Mouse (Mus musculus): ENCODE data around the gene Echdc3. TPM values are rescaled to one million over a fixed set of nuclear protein-coding genes. Genes with fewer than 3 reads are reported as not detected.

Echdc3 gene
- polyA plus RNA-seq, 1 experiment from 2014 or later: 10.6 TPM

DNA sequence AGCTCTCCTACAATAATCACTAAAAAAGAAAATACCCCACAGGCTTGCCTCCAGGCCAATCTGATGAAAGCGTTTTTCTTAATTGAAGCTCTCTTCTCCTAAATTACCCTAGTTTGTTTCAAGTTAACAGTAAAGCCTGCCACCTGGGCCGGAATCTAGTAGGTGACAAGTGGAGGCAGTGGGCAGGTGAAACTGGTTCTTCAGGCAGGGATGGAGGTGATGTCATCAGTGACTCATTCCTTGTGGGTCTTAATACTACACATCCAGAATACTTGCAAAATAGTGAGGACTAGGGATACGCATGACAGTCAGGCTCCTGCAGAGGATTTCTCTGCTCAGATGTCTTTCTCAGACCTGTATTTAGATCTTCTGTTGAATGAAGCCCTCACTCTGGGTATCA, 39.7 kb upstream of the Echdc3 start:
- H3K27me3 ChIP-seq (ENCODE audit: insufficient read depth, low read length): no peaks in the 10 kb centered on the region
- 91% methylated on average over 3 of the region's 3 CpGs for WGBS
- H3K9me3 ChIP-seq (ENCODE audit: low read length): no peaks in the 10 kb centered on the region
- H3K27ac ChIP-seq (ENCODE audit: low read length): no peak overlapping the region
- no peaks in the 10 kb centered on the region for H3K36me3 ChIP-seq (ENCODE audit: insufficient read depth, low read length)
- H3K4me1 ChIP-seq (ENCODE audit: insufficient read depth, low read length): peaks cover 12% of the 10 kb centered on the region
- H3K9ac ChIP-seq (replicated peaks; ENCODE audit: low read length): no peak overlapping the region
- no peak overlapping the region for H3K4me2 ChIP-seq (replicated peaks; ENCODE audit: low read depth, low read length)
- H3K4me3 ChIP-seq (ENCODE audit: low read length): no peak overlapping the region
- ATAC-seq (ENCODE audit: low FRiP score, low TSS enrichment): no peak

DNA sequence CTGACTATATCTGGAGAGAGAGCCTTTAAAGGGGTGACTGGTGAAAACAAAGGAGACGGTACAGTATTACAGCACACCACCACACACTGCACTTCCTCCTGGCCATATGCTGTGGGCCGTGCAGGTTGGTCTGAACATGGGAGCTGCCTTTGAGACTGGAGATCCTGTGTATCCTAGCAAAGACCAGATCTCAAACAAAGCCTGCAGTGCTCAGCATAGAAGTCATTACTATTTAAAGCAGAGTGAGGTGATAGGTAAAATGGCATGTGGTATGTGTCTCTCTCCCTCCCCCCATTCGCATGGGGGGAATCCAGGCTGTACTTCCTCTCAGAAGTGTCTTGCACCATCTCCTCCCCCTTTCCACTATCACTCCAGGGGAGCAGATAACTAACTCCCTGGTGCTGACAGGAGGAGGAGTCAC, 38.3 kb upstream of the Echdc3 start:
- 73% methylated on average over 3 of the region's 3 CpGs for WGBS

GRCm38 (mm10) chr2:6241446-6241845, 28.6 kb upstream of the Echdc3 start:
- Histone ChIP-seq H3K27me3 (ENCODE audit: insufficient read depth, low read length) (no peaks in the 10 kb centered on the region), H3K9ac (replicated peaks; ENCODE audit: low read length) (no peak overlapping the region), H3K36me3 (ENCODE audit: insufficient read depth, low read length) (no peaks in the 10 kb centered on the region), H3K4me1 (ENCODE audit: insufficient read depth, low read length) (peaks cover 5% of the 10 kb centered on the region; the same call in 1 of the 2 replicates), H3K27ac (ENCODE audit: low read length) (no peak overlapping the region), H3K9me3 (ENCODE audit: low read length) (peaks cover 9% of the 10 kb centered on the region), H3K4me3 (ENCODE audit: low read length) (no peak overlapping the region), H3K4me2 (replicated peaks; ENCODE audit: low read depth, low read length) (no peak overlapping the region)
- no peak for ATAC-seq (ENCODE audit: low FRiP score, low TSS enrichment)
- WGBS: 88% methylated on average over 5 of the region's 5 CpGs

More for the DNA sequence above, 38.3 kb upstream of the Echdc3 start:
- H3K9ac ChIP-seq (replicated peaks; ENCODE audit: low read length): no peak overlapping the region
- no peaks in the 10 kb centered on the region for H3K27me3 ChIP-seq (ENCODE audit: insufficient read depth, low read length)
- no peak overlapping the region for H3K4me2 ChIP-seq (replicated peaks; ENCODE audit: low read depth, low read length)
- no peak overlapping the region for H3K4me3 ChIP-seq (ENCODE audit: low read length)
- ATAC-seq (ENCODE audit: low FRiP score, low TSS enrichment): no peak
- peaks cover 2% of the 10 kb centered on the region for H3K4me1 ChIP-seq (ENCODE audit: insufficient read depth, low read length)
- no peaks in the 10 kb centered on the region for H3K36me3 ChIP-seq (ENCODE audit: insufficient read depth, low read length)
- peaks cover 5% of the 10 kb centered on the region for H3K9me3 ChIP-seq (ENCODE audit: low read length)
- H3K27ac ChIP-seq (ENCODE audit: low read length): no peak overlapping the region

GRCm38 (mm10) chr2:6240072-6240471, 27.2 kb upstream of the Echdc3 start:
- WGBS: 60% methylated on average over 1 of the region's 1 CpGs
- ATAC-seq (ENCODE audit: low FRiP score, low TSS enrichment): no peak
- Histone ChIP-seq H3K4me2 (replicated peaks; ENCODE audit: low read depth, low read length) (no peak overlapping the region), H3K9me3 (ENCODE audit: low read length) (no peaks in the 10 kb centered on the region), H3K4me3 (ENCODE audit: low read length) (no peak overlapping the region), H3K27ac (ENCODE audit: low read length) (no peak overlapping the region), H3K4me1 (ENCODE audit: insufficient read depth, low read length) (peaks cover 5% of the 10 kb centered on the region; the same call in 1 of the 2 replicates), H3K9ac (replicated peaks; ENCODE audit: low read length) (no peak overlapping the region), H3K27me3 (ENCODE audit: insufficient read depth, low read length) (no peaks in the 10 kb centered on the region), H3K36me3 (ENCODE audit: insufficient read depth, low read length) (no peaks in the 10 kb centered on the region)

- no peak overlapping the region for H3K4me2 ChIP-seq (replicated peaks; ENCODE audit: low read depth, low read length)
- WGBS: 69% methylated on average over 4 of the region's 4 CpGs
- no peak overlapping the region for H3K9ac ChIP-seq (replicated peaks; ENCODE audit: low read length)
- no peak overlapping the region for H3K27ac ChIP-seq (ENCODE audit: low read length)
- H3K4me3 ChIP-seq (ENCODE audit: low read length): no peak overlapping the region
- H3K9me3 ChIP-seq (ENCODE audit: low read length): no peaks in the 10 kb centered on the region
- peaks cover 5% of the 10 kb centered on the region; the same call in 1 of the 2 replicates for H3K4me1 ChIP-seq (ENCODE audit: insufficient read depth, low read length)
- no peaks in the 10 kb centered on the region for H3K27me3 ChIP-seq (ENCODE audit: insufficient read depth, low read length)
- no peaks in the 10 kb centered on the region for H3K36me3 ChIP-seq (ENCODE audit: insufficient read depth, low read length)
- no peak for ATAC-seq (ENCODE audit: low FRiP score, low TSS enrichment)
These were observed 26.5 kb upstream of the Echdc3 start for GRCm38 (mm10) chr2:6239333-6239732.

GRCm38 (mm10) chr2:6238679-6239078, 25.8 kb upstream of the Echdc3 start:
- no peaks in the 10 kb centered on the region for H3K27me3 ChIP-seq (ENCODE audit: insufficient read depth, low read length)
- no peak for ATAC-seq (ENCODE audit: low FRiP score, low TSS enrichment)
- 45% methylated on average over 2 of the region's 2 CpGs for WGBS
- H3K27ac ChIP-seq (ENCODE audit: low read length): no peak overlapping the region; the same call in 1 of the 2 replicates
- no peaks in the 10 kb centered on the region for H3K9me3 ChIP-seq (ENCODE audit: low read length)
- H3K4me1 ChIP-seq (ENCODE audit: insufficient read depth, low read length): peaks cover 5% of the 10 kb centered on the region; the same call in 1 of the 2 replicates
- H3K4me3 ChIP-seq (ENCODE audit: low read length): no peak overlapping the region
- H3K4me2 ChIP-seq (replicated peaks; ENCODE audit: low read depth, low read length): no peak overlapping the region
- no peaks in the 10 kb centered on the region for H3K36me3 ChIP-seq (ENCODE audit: insufficient read depth, low read length)
- H3K9ac ChIP-seq (replicated peaks; ENCODE audit: low read length): no peak overlapping the region

- ATAC-seq (ENCODE audit: low FRiP score, low TSS enrichment): no peak
- H3K4me1 ChIP-seq (ENCODE audit: insufficient read depth, low read length): peaks cover 5% of the 10 kb centered on the region; the same call in 1 of the 2 replicates
- H3K9me3 ChIP-seq (ENCODE audit: low read length): no peaks in the 10 kb centered on the region
- 45% methylated on average over 4 of the region's 4 CpGs for WGBS
- no peak overlapping the region for H3K9ac ChIP-seq (replicated peaks; ENCODE audit: low read length)
- H3K4me3 ChIP-seq (ENCODE audit: low read length): no peak overlapping the region
- no peaks in the 10 kb centered on the region for H3K36me3 ChIP-seq (ENCODE audit: insufficient read depth, low read length)
- no peaks in the 10 kb centered on the region for H3K27me3 ChIP-seq (ENCODE audit: insufficient read depth, low read length)
- no peak overlapping the region for H3K4me2 ChIP-seq (replicated peaks; ENCODE audit: low read depth, low read length)
- no peak overlapping the region; the same call in 1 of the 2 replicates for H3K27ac ChIP-seq (ENCODE audit: low read length)
These were observed 25.4 kb upstream of the Echdc3 start for GRCm38 (mm10) chr2:6238244-6238643.

DNA sequence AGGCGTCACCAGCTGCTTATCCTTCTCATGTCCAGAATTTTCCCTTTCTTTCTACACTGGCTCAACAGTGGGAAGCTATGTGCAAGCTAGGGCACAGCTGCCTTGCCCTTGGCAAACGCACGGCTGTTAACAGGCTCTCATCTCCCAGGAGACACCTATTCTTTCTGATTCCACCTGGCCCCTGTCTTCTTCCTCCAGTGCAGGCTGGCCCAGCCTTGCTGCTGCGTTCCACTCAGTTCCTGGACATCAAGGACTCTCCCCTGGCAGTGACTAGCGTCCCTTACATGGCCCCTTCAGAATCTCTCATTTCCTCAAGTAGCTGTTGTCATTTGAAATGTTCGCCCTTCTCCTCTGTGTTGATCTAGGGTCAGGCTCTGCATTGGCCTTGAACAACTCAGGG, 20.5 kb upstream of the Echdc3 start:
- Histone ChIP-seq H3K4me3 (ENCODE audit: low read length) (no peak overlapping the region), H3K9me3 (ENCODE audit: low read length) (no peaks in the 10 kb centered on the region), H3K9ac (replicated peaks; ENCODE audit: low read length) (no peak overlapping the region), H3K27me3 (ENCODE audit: insufficient read depth, low read length) (no peaks in the 10 kb centered on the region), H3K4me1 (ENCODE audit: insufficient read depth, low read length) (peaks cover 5% of the 10 kb centered on the region; the same call in 1 of the 2 replicates), H3K4me2 (replicated peaks; ENCODE audit: low read depth, low read length) (no peak overlapping the region), H3K27ac (ENCODE audit: low read length) (no peak overlapping the region), H3K36me3 (ENCODE audit: insufficient read depth, low read length) (no peaks in the 10 kb centered on the region)
- no peak for ATAC-seq (ENCODE audit: low FRiP score, low TSS enrichment)
- WGBS: 68% methylated on average over 6 of the region's 6 CpGs

DNA sequence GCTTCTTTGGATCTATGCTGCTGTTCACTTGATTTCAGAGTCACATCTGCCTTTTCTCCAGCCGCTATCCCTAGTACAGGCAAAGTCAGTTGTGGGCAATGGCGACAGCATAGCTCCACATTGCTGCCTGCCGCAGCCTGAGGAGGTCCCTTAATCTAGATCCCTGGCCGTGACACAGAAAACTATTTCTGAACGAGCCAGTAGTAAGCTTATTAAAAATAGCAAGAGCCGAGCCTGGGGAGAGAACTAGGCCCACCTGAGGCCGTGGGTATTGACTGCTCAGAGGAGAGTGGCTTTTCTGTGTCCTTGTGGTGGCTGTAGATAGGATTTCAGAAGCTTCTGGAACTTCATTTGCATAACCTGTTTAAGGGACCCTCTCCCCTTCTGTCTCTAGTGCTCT, 19.9 kb upstream of the Echdc3 start:
- ATAC-seq (ENCODE audit: low FRiP score, low TSS enrichment): no peak
- Histone ChIP-seq H3K4me1 (ENCODE audit: insufficient read depth, low read length) (0 out of 2 replicates have a peak, but pooled peaks cover under 1% of the 10 kb centered on the region), H3K4me3 (ENCODE audit: low read length) (no peak overlapping the region), H3K9me3 (ENCODE audit: low read length) (no peaks in the 10 kb centered on the region), H3K9ac (replicated peaks; ENCODE audit: low read length) (no peak overlapping the region), H3K4me2 (replicated peaks; ENCODE audit: low read depth, low read length) (no peak overlapping the region), H3K36me3 (ENCODE audit: insufficient read depth, low read length) (no peaks in the 10 kb centered on the region), H3K27me3 (ENCODE audit: insufficient read depth, low read length) (no peaks in the 10 kb centered on the region), H3K27ac (ENCODE audit: low read length) (no peak overlapping the region)
- WGBS: 78% methylated on average over 7 of the region's 7 CpGs

GRCm38 (mm10) chr2:6230865-6231264, 18.0 kb upstream of the Echdc3 start:
- H3K27me3 ChIP-seq (ENCODE audit: insufficient read depth, low read length): no peaks in the 10 kb centered on the region
- H3K4me1 ChIP-seq (ENCODE audit: insufficient read depth, low read length): no peaks in the 10 kb centered on the region
- H3K27ac ChIP-seq (ENCODE audit: low read length): no peak overlapping the region
- H3K9me3 ChIP-seq (ENCODE audit: low read length): no peaks in the 10 kb centered on the region
- H3K9ac ChIP-seq (replicated peaks; ENCODE audit: low read length): no peak overlapping the region
- no peak overlapping the region for H3K4me2 ChIP-seq (replicated peaks; ENCODE audit: low read depth, low read length)
- 81% methylated on average over 6 of the region's 6 CpGs for WGBS
- ATAC-seq (ENCODE audit: low FRiP score, low TSS enrichment): no peak
- H3K36me3 ChIP-seq (ENCODE audit: insufficient read depth, low read length): no peaks in the 10 kb centered on the region
- no peak overlapping the region for H3K4me3 ChIP-seq (ENCODE audit: low read length)
